Mouse (Mus musculus): ENCODE results near the gene Slc1a6. TPM values are rescaled to one million over a fixed set of nuclear protein-coding genes. Genes with fewer than 3 reads are reported as not detected.

Gene Slc1a6
- polyA plus RNA-seq (2015; fragmentation: Nextera tagmentation; extraction: Ambion mirVana), result 0.65 and 0.67 TPM in 2 replicates

DNA sequence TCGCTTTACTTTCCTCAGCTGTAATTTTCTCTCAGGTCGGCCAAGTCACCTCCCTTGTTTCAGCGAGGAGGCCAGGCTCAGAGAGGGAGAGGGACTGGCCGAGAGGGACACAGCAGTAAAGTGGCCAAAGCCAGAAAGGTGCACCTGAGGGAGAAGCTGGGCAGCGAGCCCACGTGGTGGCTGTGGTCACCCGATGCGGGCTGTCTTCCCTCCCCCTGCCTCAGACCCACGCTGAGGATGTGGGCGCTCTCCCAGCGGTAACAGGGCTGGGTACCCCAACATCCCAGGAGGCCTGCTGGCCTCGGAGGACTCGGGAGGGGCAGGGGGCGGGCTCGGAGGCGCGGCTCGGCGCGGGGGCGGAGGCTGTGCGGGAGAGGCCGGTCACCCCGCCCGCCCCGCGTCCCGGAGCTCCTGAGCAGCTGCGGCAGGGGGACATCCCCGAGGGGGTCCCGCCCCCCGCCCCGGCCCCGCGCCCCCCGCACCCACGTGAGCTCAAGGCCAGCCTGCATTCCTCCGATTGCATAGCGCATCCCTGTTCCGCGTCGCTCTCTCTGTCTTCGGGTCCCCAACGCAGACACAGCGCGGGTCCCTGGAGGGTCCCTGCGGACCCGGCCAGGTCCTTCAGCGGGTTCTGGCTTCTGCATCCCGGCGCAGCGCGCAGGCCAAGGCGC, at the start of gene Slc1a6:
Gene Slc1a6 (plus strand): TSS at position 516 of the 671 bp plus-strand sequence.
- peak within 1 kb of the TSS; percentile 54 for H3K4me3 ChIP-seq (replicated peaks; ENCODE audit: low read length)
- H3K9me3 ChIP-seq (replicated peaks; ENCODE audit: control insufficient read depth, low read length), result no peaks in the 10 kb centered on the region
- H3K27me3 ChIP-seq (ENCODE audit: control insufficient read depth, insufficient read depth, low read length), result no peaks in the 10 kb centered on the region
- H3K9ac ChIP-seq (ENCODE audit: low read length), result peak within 1 kb of the TSS; percentile 73
- no peaks in the 10 kb centered on the region for H3K4me1 ChIP-seq (ENCODE audit: control insufficient read depth, insufficient read depth, low read length)
- H3K36me3 ChIP-seq (ENCODE audit: control insufficient read depth, insufficient read depth, low read length), result no peaks in the 10 kb centered on the region
- no peak within 1 kb of the TSS for H3K27ac ChIP-seq (ENCODE audit: low read length)
- ATAC-seq (ENCODE audit: insufficient read depth, low FRiP score), result peak; percentile 56
- WGBS, result under 1% methylated on average over 47 of the region's 54 CpGs
- H3K4me2 ChIP-seq (ENCODE audit: low read depth, low read length), result peak within 1 kb of the TSS; percentile 97

DNA sequence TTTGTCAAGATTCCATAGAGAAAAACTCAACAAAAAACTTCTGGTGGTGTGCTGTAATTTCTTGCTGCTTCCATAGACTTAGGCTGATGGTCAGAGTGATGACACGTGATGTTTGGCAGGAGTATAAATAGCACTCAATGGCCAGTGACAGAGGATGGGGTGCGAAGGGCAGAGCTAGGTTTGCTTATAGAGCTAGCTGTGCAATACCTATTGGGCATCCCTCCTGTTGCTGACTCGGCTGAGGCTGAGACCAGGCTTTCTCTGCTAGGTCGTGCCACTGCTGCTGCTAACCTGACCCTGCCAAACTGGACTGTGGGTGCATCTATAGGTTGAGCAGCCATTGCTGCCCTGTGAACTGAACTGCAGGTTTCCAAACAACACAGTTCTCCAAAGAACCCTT, 40.5 kb upstream of the Slc1a6 start:
- ATAC-seq (ENCODE audit: insufficient read depth, low FRiP score), result no peak
- Histone ChIP-seq H3K9me3 (replicated peaks; ENCODE audit: control insufficient read depth, low read length) (no peaks in the 10 kb centered on the region), H3K9ac (ENCODE audit: low read length) (no peak overlapping the region), H3K4me3 (replicated peaks; ENCODE audit: low read length) (no peak overlapping the region), H3K27me3 (ENCODE audit: control insufficient read depth, insufficient read depth, low read length) (no peaks in the 10 kb centered on the region), H3K4me2 (ENCODE audit: low read depth, low read length) (no peak overlapping the region), H3K36me3 (ENCODE audit: control insufficient read depth, insufficient read depth, low read length) (no peaks in the 10 kb centered on the region), H3K4me1 (ENCODE audit: control insufficient read depth, insufficient read depth, low read length) (no peaks in the 10 kb centered on the region), H3K27ac (ENCODE audit: low read length) (no peak overlapping the region)
- 76% methylated on average over 4 of the region's 4 CpGs for WGBS

DNA sequence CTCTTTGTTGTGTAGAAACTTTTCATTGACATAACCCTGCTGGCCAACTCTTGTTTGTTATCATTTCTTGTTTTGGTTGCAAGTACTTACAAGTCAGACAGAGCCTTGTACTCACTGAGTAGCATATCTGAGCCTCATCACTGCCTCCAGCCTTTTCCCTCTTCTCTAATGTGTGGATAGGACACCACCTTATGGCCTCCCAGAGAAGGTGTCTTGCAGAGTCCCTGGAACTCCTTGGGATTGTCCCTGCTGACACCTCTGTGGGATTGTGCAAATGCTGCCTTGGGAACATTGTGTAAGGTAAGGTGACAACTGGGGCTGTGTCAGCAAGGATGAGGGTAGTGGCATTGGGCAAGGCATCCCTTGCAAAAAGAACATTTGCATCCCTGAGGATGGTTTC, 36.6 kb upstream of the Slc1a6 start:
- Histone ChIP-seq H3K9ac (ENCODE audit: low read length) (no peak overlapping the region), H3K4me2 (ENCODE audit: low read depth, low read length) (no peak overlapping the region), H3K36me3 (ENCODE audit: control insufficient read depth, insufficient read depth, low read length) (no peaks in the 10 kb centered on the region), H3K4me3 (replicated peaks; ENCODE audit: low read length) (no peak overlapping the region), H3K4me1 (ENCODE audit: control insufficient read depth, insufficient read depth, low read length) (no peaks in the 10 kb centered on the region), H3K9me3 (replicated peaks; ENCODE audit: control insufficient read depth, low read length) (no peaks in the 10 kb centered on the region), H3K27ac (ENCODE audit: low read length) (no peak overlapping the region), H3K27me3 (ENCODE audit: control insufficient read depth, insufficient read depth, low read length) (no peaks in the 10 kb centered on the region)
- no peak for ATAC-seq (ENCODE audit: insufficient read depth, low FRiP score)

DNA sequence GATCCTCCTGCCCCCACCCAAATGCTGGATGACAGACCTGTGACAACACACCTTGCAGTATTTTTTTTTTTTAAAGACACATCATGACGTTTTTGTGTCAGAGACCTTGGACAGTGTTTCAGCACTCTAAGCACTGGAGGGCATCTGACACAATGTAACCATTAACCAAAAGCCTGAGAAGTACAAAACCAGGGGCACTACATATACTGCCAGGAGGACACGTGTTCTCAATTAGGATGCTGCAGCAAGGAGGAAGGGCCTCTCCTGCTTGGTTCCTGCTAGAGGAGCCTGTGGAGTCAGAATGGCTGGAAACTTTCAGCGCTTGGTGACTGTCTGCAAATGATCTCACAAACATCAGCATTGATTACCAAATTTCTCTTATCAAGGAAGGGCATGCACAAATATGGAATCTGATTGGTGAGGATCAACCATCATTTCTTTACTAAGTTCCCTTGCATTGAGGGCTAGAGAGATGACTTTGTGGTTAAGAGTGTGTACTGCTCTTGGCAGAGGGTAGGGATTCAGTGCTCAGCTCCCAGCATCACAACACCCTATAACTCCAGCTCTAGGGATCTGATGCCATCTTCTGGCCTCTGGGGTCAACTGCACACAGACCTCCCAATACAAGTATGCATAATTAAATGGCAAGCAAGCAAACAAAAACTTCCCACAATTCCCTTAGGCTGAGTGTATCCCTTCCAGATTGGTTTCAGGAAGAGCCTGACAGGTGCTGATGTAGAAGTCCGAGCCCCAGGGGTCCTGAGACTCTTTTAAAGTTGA, 34.7 kb upstream of the Slc1a6 start:
- H3K27ac ChIP-seq (ENCODE audit: low read length), result no peak overlapping the region
- H3K36me3 ChIP-seq (ENCODE audit: control insufficient read depth, insufficient read depth, low read length), result no peaks in the 10 kb centered on the region
- no peaks in the 10 kb centered on the region for H3K4me1 ChIP-seq (ENCODE audit: control insufficient read depth, insufficient read depth, low read length)
- H3K4me3 ChIP-seq (replicated peaks; ENCODE audit: low read length), result no peak overlapping the region
- no peak overlapping the region for H3K4me2 ChIP-seq (ENCODE audit: low read depth, low read length)
- H3K27me3 ChIP-seq (ENCODE audit: control insufficient read depth, insufficient read depth, low read length), result no peaks in the 10 kb centered on the region
- WGBS, result 53% methylated on average over 4 of the region's 4 CpGs
- H3K9me3 ChIP-seq (replicated peaks; ENCODE audit: control insufficient read depth, low read length), result no peaks in the 10 kb centered on the region
- ATAC-seq (ENCODE audit: insufficient read depth, low FRiP score), result no peak
- no peak overlapping the region for H3K9ac ChIP-seq (ENCODE audit: low read length)

DNA sequence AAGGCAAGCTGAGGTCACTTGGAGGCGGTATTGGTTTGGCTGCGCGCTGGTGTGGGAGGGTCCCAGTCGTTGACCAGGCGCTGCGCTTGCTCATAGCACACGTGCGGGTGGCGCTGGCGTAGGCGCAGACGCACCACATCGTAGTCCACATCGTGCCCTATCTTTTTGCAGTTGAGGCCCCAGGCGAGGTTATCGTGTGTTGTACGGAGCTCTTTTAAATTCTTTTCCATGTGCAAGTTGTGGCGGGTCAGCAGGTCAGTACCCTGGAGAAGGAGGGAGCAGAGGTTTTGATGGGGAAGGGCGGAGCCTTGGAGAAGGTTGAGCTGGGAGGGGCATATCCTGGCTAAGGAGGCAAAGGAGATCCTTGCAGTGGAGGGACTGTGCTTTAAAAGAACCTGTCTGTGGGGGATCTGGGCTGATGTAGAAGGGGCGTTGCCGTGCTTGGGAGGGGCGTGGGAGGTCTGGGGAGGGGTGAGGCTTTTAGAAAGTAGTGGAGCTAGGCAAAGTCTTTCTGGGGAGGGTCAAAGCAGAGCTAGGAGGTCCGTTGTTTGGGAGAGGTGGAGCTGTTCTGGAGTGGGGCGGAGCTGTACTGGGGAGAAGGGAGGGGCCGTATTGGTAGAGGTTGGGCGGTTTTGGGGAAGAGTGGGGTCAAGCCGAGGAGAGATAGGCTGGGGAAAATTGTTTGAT, 33.1 kb upstream of the Slc1a6 start:
- Histone ChIP-seq H3K9me3 (replicated peaks; ENCODE audit: control insufficient read depth, low read length) (no peaks in the 10 kb centered on the region), H3K27ac (ENCODE audit: low read length) (no peak overlapping the region), H3K36me3 (ENCODE audit: control insufficient read depth, insufficient read depth, low read length) (no peaks in the 10 kb centered on the region), H3K27me3 (ENCODE audit: control insufficient read depth, insufficient read depth, low read length) (no peaks in the 10 kb centered on the region; the same call in 1 of the 2 replicates), H3K4me2 (ENCODE audit: low read depth, low read length) (peak overlapping the region; percentile 63), H3K9ac (ENCODE audit: low read length) (peak overlapping the region; percentile 38), H3K4me3 (replicated peaks; ENCODE audit: low read length) (peak overlapping the region; percentile 42), H3K4me1 (ENCODE audit: control insufficient read depth, insufficient read depth, low read length) (peaks cover 4% of the 10 kb centered on the region; the same call in 1 of the 2 replicates)
- WGBS, result under 1% methylated on average over 27 of the region's 27 CpGs
- ATAC-seq (ENCODE audit: insufficient read depth, low FRiP score), result peak; percentile 70

DNA sequence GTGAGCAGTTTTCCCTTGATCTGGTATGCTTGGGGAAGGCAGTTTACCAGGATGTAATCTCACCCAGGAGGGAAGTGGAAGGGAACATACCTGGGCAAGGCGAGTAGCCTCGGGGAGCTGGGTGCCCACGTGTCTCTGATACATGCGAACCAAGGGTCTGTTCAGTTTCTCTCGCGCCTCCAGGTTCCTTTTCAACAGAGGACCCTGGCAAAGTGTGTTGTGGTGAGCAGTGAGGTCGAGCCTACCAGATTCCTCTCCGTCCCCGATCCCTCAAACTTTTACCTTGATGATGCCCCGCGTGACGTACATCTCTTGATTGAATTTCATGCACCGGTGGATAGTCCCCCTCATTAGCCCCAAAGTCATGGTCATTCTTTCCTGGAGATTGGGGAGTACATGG, 32.1 kb upstream of the Slc1a6 start:
- H3K36me3 ChIP-seq (ENCODE audit: control insufficient read depth, insufficient read depth, low read length), result no peaks in the 10 kb centered on the region
- H3K4me2 ChIP-seq (ENCODE audit: low read depth, low read length), result no peak overlapping the region
- 76% methylated on average over 13 of the region's 13 CpGs for WGBS
- H3K27me3 ChIP-seq (ENCODE audit: control insufficient read depth, insufficient read depth, low read length), result no peaks in the 10 kb centered on the region; the same call in 1 of the 2 replicates
- no peak overlapping the region for H3K4me3 ChIP-seq (replicated peaks; ENCODE audit: low read length)
- no peak for ATAC-seq (ENCODE audit: insufficient read depth, low FRiP score)
- H3K9me3 ChIP-seq (replicated peaks; ENCODE audit: control insufficient read depth, low read length), result no peaks in the 10 kb centered on the region
- no peak overlapping the region for H3K9ac ChIP-seq (ENCODE audit: low read length)
- no peak overlapping the region for H3K27ac ChIP-seq (ENCODE audit: low read length)
- H3K4me1 ChIP-seq (ENCODE audit: control insufficient read depth, insufficient read depth, low read length), result peaks cover 4% of the 10 kb centered on the region; the same call in 1 of the 2 replicates

DNA sequence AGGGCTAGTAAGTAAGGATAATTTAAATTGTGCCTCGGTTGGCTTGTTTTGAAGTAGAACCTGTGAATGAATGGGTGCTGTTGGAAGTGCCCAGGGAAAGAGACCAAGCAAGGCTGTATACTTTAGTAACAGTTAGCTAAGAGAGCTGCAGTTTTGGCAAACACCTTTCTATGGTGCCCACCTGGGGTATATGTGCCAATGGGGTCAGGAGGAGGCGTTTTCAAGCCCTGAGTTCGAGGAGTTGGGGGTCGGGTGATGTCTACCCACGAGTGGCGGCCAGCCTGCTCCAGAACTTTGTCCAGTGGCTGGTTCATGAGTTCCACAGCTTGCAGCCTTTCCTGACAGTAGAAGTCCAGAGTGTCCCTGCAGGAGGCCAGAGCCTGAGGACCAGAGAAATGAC, 31.4 kb upstream of the Slc1a6 start:
- Histone ChIP-seq H3K36me3 (ENCODE audit: control insufficient read depth, insufficient read depth, low read length) (no peaks in the 10 kb centered on the region), H3K27ac (ENCODE audit: low read length) (no peak overlapping the region), H3K4me1 (ENCODE audit: control insufficient read depth, insufficient read depth, low read length) (peaks cover 4% of the 10 kb centered on the region; the same call in 1 of the 2 replicates), H3K27me3 (ENCODE audit: control insufficient read depth, insufficient read depth, low read length) (no peaks in the 10 kb centered on the region; the same call in 1 of the 2 replicates), H3K4me3 (replicated peaks; ENCODE audit: low read length) (no peak overlapping the region), H3K4me2 (ENCODE audit: low read depth, low read length) (no peak overlapping the region), H3K9me3 (replicated peaks; ENCODE audit: control insufficient read depth, low read length) (no peaks in the 10 kb centered on the region), H3K9ac (ENCODE audit: low read length) (no peak overlapping the region)
- WGBS, result 88% methylated on average over 6 of the region's 6 CpGs
- ATAC-seq (ENCODE audit: insufficient read depth, low FRiP score), result no peak

DNA sequence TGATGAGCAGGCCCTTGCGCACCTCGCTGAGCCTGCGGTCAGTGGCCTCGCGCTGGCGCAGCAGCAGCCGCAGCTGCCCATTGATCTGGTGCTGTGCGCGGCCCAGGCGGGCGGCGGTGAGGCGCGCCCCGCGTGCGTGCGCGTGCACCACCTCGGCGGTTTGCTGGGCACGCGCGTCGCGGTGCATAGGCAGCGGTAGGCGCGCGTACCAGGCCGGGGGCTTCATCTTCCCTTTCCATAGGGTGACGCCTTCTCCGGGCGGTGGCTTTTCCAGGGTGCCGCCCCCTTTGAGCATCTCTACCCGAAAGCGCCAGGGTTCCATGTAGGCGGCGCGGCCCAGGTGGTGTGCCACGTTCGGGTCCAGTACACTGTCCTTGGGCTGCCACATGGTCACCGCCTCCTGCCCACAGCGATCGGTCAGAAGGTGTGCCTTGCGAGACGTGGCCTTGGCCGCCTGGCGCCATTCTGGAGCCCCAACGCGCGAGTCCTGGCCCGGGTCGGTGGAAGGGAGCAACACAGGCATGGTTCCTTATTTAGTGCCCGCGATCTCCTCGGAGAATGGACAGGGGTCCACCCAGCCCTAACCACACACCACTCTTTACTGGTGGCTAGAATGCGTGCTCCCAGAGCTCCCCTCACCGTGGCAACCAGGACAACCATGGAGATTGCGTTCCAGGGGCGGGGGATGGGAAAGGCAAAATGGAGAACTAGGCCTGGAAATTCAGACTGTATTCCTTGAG, 27.7 kb upstream of the Slc1a6 start, which contains the start of gene Ccdc105:
Gene Ccdc105 (minus strand): TSS at position 614 of the 740 bp plus-strand sequence.
- H3K36me3 ChIP-seq (ENCODE audit: control insufficient read depth, insufficient read depth, low read length), result no peaks in the 10 kb centered on the region
- 1% methylated on average over 49 of the region's 61 CpGs for WGBS
- H3K27me3 ChIP-seq (ENCODE audit: control insufficient read depth, insufficient read depth, low read length), result no peaks in the 10 kb centered on the region; the same call in 1 of the 2 replicates
- H3K4me2 ChIP-seq (ENCODE audit: low read depth, low read length), result peak within 1 kb of the TSS; percentile 92
- peaks cover 4% of the 10 kb centered on the region; the same call in 1 of the 2 replicates for H3K4me1 ChIP-seq (ENCODE audit: control insufficient read depth, insufficient read depth, low read length)
- ATAC-seq (ENCODE audit: insufficient read depth, low FRiP score), result peak; percentile 91
- H3K27ac ChIP-seq (ENCODE audit: low read length), result no peak within 1 kb of the TSS; the same call in 1 of the 2 replicates
- peak within 1 kb of the TSS; percentile 59 for H3K4me3 ChIP-seq (replicated peaks; ENCODE audit: low read length)
- H3K9ac ChIP-seq (ENCODE audit: low read length), result peak within 1 kb of the TSS; percentile 74
- H3K9me3 ChIP-seq (replicated peaks; ENCODE audit: control insufficient read depth, low read length), result no peaks in the 10 kb centered on the region
